Mouse (Mus musculus): ENCODE data around the gene Gfra4.

Gfra4 gene

GRCm38 (mm10) chr2:131042988-131043387 lies at the start of gene Gfra4:
Gfra4 (minus strand) TSS chr2:131043088.
- no peak for TF ChIP-seq GATA4 (IDR thresholded peaks at IDR 0.05; ENCODE audit: insufficient replicate concordance, low read length)

DNA sequence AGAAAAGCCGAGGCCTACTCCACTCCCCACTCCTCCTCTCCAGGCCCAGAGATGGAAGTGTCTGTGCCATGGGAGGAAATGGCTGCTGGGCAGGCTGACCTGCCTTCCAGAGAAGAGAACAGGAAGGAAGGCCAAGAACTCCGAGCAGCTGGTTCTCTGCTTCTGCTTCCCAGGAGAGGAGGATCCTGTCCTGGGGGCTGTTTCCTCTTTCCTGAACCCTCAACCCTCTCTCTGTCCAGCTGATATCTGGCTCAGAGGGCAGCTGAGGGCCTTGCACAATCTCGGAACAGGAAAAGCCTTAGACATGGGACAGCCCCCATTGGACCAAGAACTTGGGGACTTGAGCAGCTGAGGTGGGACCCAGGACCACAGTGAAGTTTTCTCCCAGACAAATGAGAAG lies 48.0 kb upstream of the Gfra4 start:
- peak; percentile 68; the same call in 1 of the 2 replicates for TF ChIP-seq GATA4 (IDR thresholded peaks at IDR 0.05; ENCODE audit: insufficient replicate concordance, low read length)

DNA sequence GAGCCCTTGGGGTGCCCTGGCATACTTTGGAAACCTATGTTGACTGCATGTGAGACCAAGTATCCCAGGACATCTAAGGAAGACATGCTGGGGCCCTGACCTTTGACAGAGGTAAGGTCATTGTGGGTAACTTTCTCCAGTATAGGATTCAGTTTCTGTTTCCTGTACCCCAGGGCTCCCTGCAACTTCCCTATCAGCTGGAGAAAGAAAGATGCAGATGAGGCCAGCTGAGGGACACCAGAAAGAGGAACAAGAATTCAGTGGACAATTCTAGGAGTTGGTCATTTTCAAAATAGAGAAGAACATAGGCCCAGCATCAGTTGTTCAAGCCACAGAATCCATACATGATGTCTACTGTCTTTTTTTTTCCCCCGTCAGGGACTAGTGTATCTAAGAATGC lies 46.7 kb upstream of the Gfra4 start:
- TF ChIP-seq GATA4 (IDR thresholded peaks at IDR 0.05; ENCODE audit: insufficient replicate concordance, low read length), result no peak

- no peak for TF ChIP-seq GATA4 (IDR thresholded peaks at IDR 0.05; ENCODE audit: insufficient replicate concordance, low read length)
Measured at GRCm38 (mm10) chr2:131088581-131088980, 45.7 kb upstream of the Gfra4 start.

DNA sequence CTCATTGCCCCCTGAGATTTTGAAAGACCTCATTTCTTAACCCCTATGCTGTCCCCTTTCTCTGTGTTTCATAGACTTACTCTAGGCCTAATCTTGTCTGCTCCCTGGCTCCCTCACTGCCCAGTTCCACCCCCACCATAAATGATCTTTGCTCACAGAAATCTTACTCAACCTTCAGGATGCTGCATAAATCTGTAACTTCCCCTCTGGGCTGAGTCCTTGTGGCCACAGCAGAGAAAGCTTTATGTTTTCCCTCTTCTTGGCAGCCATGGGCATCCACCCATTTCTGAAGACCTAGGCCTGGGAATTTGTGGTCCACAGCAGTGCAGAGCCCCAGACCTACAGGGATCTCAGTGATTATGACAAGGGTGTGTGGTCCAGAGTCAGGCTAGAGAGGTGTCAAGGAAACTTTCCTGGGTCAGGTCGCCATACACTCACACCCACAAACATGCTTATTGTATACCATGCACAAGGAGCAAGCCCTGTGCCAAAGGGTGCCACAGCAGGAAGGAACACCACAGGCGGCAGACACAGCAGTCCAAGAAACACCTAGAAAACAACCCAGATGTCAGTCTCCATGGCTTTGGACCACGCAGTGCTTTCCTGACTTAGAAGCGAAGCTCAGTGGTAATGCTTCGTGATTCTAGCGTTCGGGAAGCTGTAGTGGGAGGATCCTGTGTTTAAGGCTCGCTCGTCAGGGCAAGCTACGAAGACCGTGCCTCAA lies 43.9 kb upstream of the Gfra4 start, which contains the start of gene Siglec1:
Gene Siglec1, minus strand, starts transcription at position 99 of the 724 bp plus-strand sequence.
- no peak for TF ChIP-seq GATA4 (IDR thresholded peaks at IDR 0.05; ENCODE audit: insufficient replicate concordance, low read length)

GRCm38 (mm10) chr2:131084206-131084605 lies 41.3 kb upstream of the Gfra4 start:
- no peak for TF ChIP-seq GATA4 (IDR thresholded peaks at IDR 0.05; ENCODE audit: insufficient replicate concordance, low read length)

DNA sequence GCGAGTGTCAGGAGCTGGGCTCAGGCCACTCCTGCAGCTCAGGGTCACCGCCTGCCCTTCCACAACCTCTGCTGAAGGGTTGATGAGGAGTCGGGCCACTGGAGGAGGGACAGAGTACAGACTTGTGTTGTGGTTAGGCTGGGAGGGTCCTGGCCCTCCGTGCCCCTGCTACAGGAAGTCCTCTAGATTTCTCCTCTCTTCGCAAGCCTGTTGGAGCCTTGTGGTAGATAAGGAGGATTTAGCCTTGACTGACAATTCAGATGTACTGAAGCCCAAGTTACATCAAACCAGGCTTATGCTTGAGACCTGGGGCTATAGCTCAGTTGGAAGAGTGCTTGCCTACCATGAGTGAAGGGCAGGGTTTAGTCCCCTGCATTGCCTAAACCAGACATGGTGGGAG lies 37.6 kb upstream of the Gfra4 start:
- no peak for TF ChIP-seq GATA4 (IDR thresholded peaks at IDR 0.05; ENCODE audit: insufficient replicate concordance, low read length)

GRCm38 (mm10) chr2:131072536-131072935 lies 29.6 kb upstream of the Gfra4 start:
- TF ChIP-seq GATA4 (IDR thresholded peaks at IDR 0.05; ENCODE audit: insufficient replicate concordance, low read length), result no peak

GRCm38 (mm10) chr2:131067481-131067880 lies 24.6 kb upstream of the Gfra4 start:
- no peak for TF ChIP-seq GATA4 (IDR thresholded peaks at IDR 0.05; ENCODE audit: insufficient replicate concordance, low read length)

- no peak for TF ChIP-seq GATA4 (IDR thresholded peaks at IDR 0.05; ENCODE audit: insufficient replicate concordance, low read length)
Measured at GRCm38 (mm10) chr2:131066342-131066741, 23.5 kb upstream of the Gfra4 start.

DNA sequence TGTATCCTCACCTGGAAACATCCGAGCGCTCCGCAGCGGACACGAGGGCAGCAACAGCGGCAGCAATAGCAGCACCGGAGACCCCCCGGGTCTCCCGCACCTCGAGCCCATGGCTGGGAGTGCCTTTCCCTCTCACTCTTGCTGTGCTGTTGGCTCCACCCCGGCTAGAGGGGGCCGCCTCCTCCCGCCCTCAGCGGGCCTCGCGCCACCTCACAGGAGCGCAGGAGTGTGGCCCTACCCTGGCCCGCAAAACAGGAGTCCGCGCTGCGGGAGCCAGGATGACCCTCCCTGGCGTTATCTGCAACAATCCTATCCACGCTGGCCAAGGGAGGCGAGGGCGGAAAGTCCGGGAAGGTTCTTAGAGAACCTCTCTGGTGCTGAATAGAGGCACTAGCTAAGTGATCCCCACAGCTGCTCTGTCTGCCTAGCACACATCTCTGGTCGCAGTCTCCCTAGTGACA lies 20.5 kb upstream of the Gfra4 start, which contains the start of gene Adam33:
Gene Adam33, minus strand, starts transcription at position 411 of the 461 bp plus-strand sequence.
- TF ChIP-seq GATA4 (IDR thresholded peaks at IDR 0.05; ENCODE audit: insufficient replicate concordance, low read length), result no peak

- TF ChIP-seq GATA4 (IDR thresholded peaks at IDR 0.05; ENCODE audit: insufficient replicate concordance, low read length), result no peak
Measured at GRCm38 (mm10) chr2:131061607-131062006, 18.7 kb upstream of the Gfra4 start.

- no peak for TF ChIP-seq GATA4 (IDR thresholded peaks at IDR 0.05; ENCODE audit: insufficient replicate concordance, low read length)
Measured at GRCm38 (mm10) chr2:131060784-131061183, 17.9 kb upstream of the Gfra4 start.

GRCm38 (mm10) chr2:131059781-131060540 lies 17.1 kb upstream of the Gfra4 start:
- TF ChIP-seq GATA4 (IDR thresholded peaks at IDR 0.05; ENCODE audit: insufficient replicate concordance, low read length), result no peak

- no peak for TF ChIP-seq GATA4 (IDR thresholded peaks at IDR 0.05; ENCODE audit: insufficient replicate concordance, low read length)
Measured at GRCm38 (mm10) chr2:131059377-131059776, 16.5 kb upstream of the Gfra4 start.

DNA sequence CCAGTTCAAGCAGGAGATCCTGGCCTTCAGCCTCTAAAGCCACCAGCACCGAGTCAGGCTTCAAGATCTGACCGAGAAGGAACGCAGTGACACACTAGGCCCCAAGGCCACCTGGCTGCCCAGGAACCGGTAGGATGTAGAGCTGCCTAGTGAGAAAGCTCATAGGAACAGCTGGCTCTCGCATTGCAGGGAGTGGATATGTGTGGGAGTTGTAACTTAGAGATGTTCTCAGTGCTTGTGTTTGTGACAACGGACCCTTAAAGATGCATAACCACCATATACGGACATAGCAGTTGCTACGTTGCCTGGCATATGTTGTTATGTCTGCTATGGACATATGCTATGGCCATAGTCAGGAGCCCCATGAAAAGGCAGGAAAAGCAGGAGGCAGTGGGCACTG lies 15.8 kb upstream of the Gfra4 start:
- TF ChIP-seq GATA4 (IDR thresholded peaks at IDR 0.05; ENCODE audit: insufficient replicate concordance, low read length), result no peak

Data from liver, adult (tissue).